Mouse (Mus musculus): ENCODE measurements around the gene Nfya.
A peak's percentile ranks its signal among the peaks of the same experiment; 100 is the strongest.

Gene Nfya

GRCm38 (mm10) chr17:48430394-48430793 lies 20.7 kb upstream of the Nfya start:
- no peak for DNase-seq (ENCODE audit: low spot score)

- DNase-seq (ENCODE audit: low spot score), result no peak
Measured at GRCm38 (mm10) chr17:48427852-48428530, 18.3 kb upstream of the Nfya start.

- DNase-seq (ENCODE audit: low spot score), result no peak
Measured at GRCm38 (mm10) chr17:48426991-48427750, 17.5 kb upstream of the Nfya start.

DNA sequence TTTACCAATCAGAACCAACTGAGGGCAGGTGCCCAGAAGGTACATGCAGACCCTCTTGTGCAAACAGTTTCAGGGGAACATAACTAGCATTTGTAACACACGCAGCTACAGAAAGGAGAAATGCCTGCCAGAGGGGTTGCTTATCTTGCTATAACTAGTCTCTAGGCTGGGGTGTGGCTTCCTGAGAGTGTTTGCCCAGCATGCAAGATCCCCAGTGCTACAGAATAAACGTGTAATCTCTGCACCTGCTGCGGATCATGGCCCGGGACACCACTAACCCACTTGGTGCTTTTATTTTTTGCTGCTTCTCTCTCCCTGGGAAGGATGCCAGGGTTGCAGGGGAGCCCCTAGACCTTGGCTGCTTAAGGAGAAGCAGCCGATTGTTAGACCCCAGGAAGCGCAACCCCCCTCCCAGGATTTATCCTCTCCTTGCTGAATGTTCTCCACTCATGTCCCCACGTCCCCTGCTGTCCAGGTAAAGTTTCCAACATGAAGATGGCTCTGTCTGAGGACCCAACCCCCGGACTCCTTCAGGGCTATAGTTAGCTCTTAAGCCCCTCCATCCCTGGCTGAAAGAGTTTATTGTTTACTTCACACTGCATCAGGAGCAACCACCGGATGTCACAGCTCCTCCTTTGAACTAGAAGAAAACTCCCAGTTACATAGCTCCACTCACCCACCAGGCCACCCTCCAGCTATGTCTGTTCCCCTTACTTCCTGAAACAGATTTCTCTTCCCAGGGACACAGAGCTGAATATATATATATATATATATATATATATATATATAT lies 16.3 kb upstream of the Nfya start:
- DNase-seq (ENCODE audit: low spot score), result no peak

GRCm38 (mm10) chr17:48424237-48424636 lies 14.5 kb upstream of the Nfya start:
- no peak for DNase-seq (ENCODE audit: low spot score)

- no peak for DNase-seq (ENCODE audit: low spot score)
Measured at GRCm38 (mm10) chr17:48419571-48419970, 9.9 kb upstream of the Nfya start.

GRCm38 (mm10) chr17:48418781-48419180 lies 9.1 kb upstream of the Nfya start:
- DNase-seq (ENCODE audit: low spot score), result no peak

GRCm38 (mm10) chr17:48418174-48418573 lies 8.5 kb upstream of the Nfya start:
- DNase-seq (ENCODE audit: low spot score), result no peak

GRCm38 (mm10) chr17:48417521-48417920 lies 7.8 kb upstream of the Nfya start:
- no peak for DNase-seq (ENCODE audit: low spot score)

DNA sequence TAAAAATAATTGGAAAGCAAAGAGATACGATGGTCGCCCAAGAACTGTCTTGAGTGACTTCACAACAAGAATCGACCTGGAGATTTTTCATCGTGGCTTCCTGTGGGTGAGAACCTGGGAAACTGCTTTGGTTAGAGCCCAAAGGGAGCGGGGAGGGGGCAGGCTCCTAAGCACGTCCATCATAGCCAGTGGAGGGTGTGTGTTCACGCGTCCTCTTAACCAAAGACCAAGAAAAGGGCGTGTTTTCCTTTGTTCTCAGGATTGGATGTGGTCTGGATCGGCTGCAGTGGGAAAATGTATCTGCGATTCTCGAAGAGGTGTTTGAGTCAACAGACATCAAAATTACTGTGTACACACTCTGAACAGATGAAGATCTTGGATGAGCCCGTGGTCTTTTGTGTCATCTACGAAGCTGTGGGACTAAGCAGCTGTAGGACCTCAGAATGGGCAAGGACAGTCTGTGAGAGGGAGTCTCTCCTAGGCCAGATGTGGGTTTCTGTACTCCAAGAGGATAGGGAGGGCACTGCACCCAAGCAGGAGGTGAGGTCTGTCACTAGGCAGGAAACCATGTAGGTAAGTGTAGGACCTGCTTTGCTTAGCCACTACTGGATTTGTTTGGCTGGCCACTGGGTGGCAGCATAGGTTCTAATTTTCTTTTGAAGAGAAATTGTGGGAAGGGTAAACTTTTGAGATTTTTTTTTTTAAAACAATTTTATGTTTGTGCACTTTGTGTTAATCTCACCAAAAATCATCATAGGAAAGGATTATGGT lies 6.9 kb upstream of the Nfya start:
- DNase-seq (ENCODE audit: low spot score), result peak; percentile 54

- DNase-seq (ENCODE audit: low spot score), result no peak
Measured at GRCm38 (mm10) chr17:48416011-48416410, 6.3 kb upstream of the Nfya start.

DNA sequence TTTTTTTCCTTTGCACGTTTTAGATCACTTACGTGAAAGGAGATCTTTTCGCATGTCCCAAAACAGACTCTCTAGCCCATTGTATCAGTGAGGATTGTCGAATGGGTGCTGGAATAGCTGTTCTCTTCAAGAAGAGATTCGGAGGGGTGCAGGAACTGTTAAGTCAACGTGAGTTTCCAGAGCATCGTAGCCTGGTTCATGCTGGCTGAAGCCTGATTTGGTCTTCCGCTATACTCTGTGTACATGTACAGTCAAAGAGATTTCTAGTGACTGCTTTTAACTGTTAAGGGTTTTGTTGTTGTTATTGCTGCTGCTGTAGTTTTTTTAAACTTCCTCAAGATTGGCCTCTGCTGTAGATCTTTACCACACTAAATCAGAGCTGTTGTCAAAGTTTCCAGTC lies 1.5 kb upstream of the Nfya start:
- no peak for DNase-seq (ENCODE audit: low spot score)

GRCm38 (mm10) chr17:48410299-48410785 lies 636 bp upstream of the Nfya start:
- DNase-seq (ENCODE audit: low spot score), result peak; percentile 44

DNA sequence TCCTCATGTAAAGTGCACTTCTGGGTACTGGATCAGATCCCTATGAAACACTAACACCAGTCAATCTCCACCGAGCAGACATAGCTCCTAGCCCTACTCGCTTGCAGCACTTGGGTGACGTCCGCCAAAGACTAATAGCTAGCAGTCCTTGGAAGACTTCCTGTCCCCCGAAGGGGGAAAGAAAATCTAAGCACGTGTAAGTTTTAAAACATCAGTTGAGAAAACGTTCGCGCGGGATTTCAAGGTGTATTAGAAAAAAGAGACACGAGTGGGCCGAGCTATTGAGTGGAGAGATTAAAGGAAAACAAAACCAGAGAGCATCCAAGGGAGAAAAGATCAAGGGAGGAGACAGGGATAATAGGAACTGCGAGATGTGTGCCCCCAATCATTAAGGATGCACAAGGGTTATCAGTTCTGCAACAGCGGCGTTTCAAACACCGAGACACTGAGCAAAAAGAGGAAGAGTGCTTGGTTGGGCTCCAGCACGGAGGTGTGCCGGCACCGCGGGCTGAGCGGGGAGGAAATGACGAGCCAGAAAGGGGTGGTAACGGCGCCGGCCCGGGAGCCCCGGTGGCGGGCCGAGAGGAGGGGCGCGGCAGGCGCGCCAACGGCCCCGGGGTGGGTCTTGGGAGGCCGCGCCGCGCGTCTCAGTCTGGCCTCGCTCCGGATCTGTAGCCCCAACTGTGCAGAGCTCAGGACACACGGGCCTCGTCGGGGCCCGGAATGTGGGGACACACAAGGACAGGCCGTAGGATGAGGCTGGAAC lies 997 bp downstream of the Nfya start:
- DNase-seq (ENCODE audit: low spot score), result peak; percentile 71

- DNase-seq (ENCODE audit: low spot score), result no peak
Measured at GRCm38 (mm10) chr17:48407910-48408525, 1.7 kb downstream of the Nfya start.

DNA sequence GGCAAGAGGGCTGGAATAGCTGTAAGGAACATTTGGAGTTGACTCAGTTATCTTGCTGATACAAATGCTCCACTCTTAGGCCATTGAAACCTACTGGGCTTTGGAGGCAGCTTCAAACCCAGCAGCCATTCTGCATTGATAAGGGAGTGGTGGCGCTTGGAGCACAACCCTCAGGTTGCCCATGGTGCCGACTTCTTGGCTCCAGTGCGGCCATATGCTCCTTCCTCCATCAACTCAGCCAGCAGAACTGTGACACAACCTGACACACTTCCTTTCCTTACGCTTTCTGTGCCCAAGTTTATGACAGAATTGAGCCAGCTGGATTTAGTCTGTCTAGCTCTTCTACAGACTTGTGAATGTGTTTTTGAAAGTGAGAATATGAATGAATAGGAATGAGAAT lies 2.6 kb downstream of the Nfya start:
- no peak for DNase-seq (ENCODE audit: low spot score)

DNA sequence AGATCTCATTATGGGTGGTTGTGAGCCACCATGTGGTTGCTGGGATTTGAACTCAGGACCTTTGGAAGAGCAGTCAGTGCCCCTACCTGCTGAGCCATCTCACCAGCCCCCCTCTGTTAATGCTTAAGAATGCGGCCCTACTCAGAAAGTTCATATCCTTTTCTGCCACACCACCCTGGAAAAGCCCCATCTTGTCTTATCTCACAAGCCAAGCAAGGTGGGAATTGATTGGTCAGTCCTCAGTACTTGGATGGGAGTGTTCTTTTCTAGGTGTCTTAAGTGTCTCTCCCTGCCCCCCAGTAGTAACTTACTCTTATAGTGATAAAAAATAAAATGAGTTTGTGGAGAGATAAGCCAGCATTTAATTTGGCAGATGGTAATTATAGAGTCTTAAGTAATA lies 5.0 kb downstream of the Nfya start:
- DNase-seq (ENCODE audit: low spot score), result no peak

DNA sequence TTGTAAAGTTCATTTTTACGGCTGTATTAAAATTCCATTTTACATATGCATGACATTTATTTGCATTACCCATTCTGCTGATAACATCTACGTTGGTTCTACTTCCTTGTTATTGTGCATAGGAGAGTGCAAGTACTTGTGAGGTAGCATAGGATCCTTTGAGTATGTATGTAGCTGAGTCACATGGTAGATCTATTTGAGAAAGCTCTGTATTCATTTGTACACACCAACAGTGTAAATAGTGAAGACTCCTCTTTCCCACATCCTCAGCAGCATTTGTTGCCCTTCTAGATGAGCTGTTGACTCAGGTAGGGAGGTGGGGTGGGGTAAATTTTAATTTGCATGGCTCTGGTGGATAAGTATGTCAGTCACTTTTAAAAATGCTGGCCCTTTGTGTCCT lies 5.9 kb downstream of the Nfya start:
- DNase-seq (ENCODE audit: low spot score), result no peak

GRCm38 (mm10) chr17:48402751-48403150 lies 7.0 kb downstream of the Nfya start:
- no peak for DNase-seq (ENCODE audit: low spot score)

- no peak for DNase-seq (ENCODE audit: low spot score)
Measured at GRCm38 (mm10) chr17:48401710-48402109, 8.0 kb downstream of the Nfya start.

DNA sequence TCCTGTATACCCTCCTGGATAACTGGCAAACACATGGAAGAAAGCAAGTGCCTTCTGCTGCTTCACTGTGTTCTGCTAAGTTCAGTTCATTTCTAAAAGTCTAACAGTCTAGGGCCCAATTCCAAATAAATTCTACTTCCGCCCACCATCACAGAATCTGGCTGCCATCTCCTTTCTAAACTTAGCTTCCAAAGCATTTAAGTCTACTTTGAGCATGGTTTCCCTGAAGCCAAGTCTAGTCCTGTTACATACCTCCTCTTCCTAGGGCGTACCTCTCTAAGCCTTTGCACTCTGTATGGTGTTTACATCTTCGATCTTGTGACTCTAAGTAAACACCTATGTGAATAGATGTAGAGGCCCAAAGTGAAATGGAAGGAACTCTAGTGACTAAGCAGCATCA lies 17.1 kb downstream of the Nfya start:
- no peak for DNase-seq (ENCODE audit: low spot score)

Data from embryo, embryonic 10 days (tissue).